Mouse (Mus musculus) G1E (cell line): ENCODE results near the gene Ctcf. TPM values are rescaled to one million over a fixed set of nuclear protein-coding genes. Genes with fewer than 3 reads are reported as not detected.

Experiments
- ATAC-seq: 2 replicates; pipeline ENCODE4 v1.8.0; 2016; ENCODE audit warnings: mild to moderate bottlenecking; ENCODE audit not compliant: insufficient number of reproducible peaks, poor library complexity, low FRiP score, severe bottlenecking; ENCODE audit errors: extremely low read depth
- DNase-seq: peaks from one replicate; pipeline ENCODE4 v3.0.0; 2012; ENCODE audit warnings: low spot score
- H3K27me3 ChIP-seq: 2 replicates; pipeline ENCODE4 v1.6.1; 2012; ENCODE audit warnings: mild to moderate bottlenecking, low read length, inconsistent platforms; ENCODE audit not compliant: insufficient read depth
- H3K36me3 ChIP-seq: replicated peaks from 2 replicates; pipeline ENCODE3; 2012; ENCODE audit warnings: mild to moderate bottlenecking, inconsistent platforms
- H3K4me1 ChIP-seq: 2 replicates; pipeline ENCODE4 v1.6.1; 2012; ENCODE audit warnings: low read depth, low read length, inconsistent platforms, mixed read lengths; ENCODE audit not compliant: insufficient read depth
- H3K4me3 ChIP-seq: 2 replicates; pipeline ENCODE4 v1.5.1; 2012; ENCODE audit warnings: low read depth, mild to moderate bottlenecking, inconsistent platforms, low read length, moderate library complexity, mixed read lengths
- H3K9me3 ChIP-seq: replicated peaks from 2 replicates; pipeline ENCODE4 v1.6.1; 2012; ENCODE audit warnings: inconsistent platforms
- CTCF ChIP-seq: IDR thresholded peaks from 2 replicates; pipeline ENCODE4 v1.5.1; 2012; ENCODE audit warnings: low read depth, low read length, inconsistent platforms, mixed read lengths
- GATA1 ChIP-seq: IDR thresholded peaks from 2 replicates; pipeline ENCODE4 v1.6.1; 2012; ENCODE audit warnings: borderline replicate concordance, low read length, inconsistent platforms, mixed read lengths
- GATA2 ChIP-seq: IDR thresholded peaks from 2 replicates; pipeline ENCODE4 v1.6.1; 2012; ENCODE audit warnings: low read depth, low read length, inconsistent platforms, borderline replicate concordance
- POLR2AphosphoS5 ChIP-seq: IDR thresholded peaks from 2 replicates; pipeline ENCODE4 v1.6.1; 2012; ENCODE audit warnings: low read depth, low read length, inconsistent platforms; ENCODE audit not compliant: insufficient replicate concordance
- TAL1 ChIP-seq: conservative IDR thresholded peaks from 2 replicates; pipeline ENCODE4 v1.6.1; 2012; ENCODE audit warnings: low read depth, low read length, inconsistent platforms, mixed read lengths
- polyA plus RNA-seq: library from polyadenylated mRNA; stranded (reverse); fragments of >175 nt; gene quantifications from 2 replicates; pipeline ENCODE4 v1.2.3, GENCODE M21; 2012
- total RNA-seq, 2 experiments: library from RNA; stranded (forward) in 1 of 2; stranded (reverse) in 1 of 2; fragments of 200-1000 nt in 1 of 2; fragments of >200 nt in 1 of 2; fragmentation: Nextera tagmentation in 1 of 2; gene quantifications; 2 replicates each; pipeline ENCODE4 v1.2.3; 2014 to 2017

The Ctcf gene
- total RNA-seq (2014; fragmentation: Nextera tagmentation) (97.8 and 133 TPM in 2 replicates), total RNA-seq (2017) (62.3 and 78.9 TPM in 2 replicates), polyA plus RNA-seq (155 and 190 TPM in 2 replicates)

GRCm38 (mm10) chr8:105636018-105636962, at the start of gene Ctcf:
Gene Ctcf, plus strand, starts transcription at chr8:105636568.
- DNase-seq: peak; percentile 92
- peaks cover 47% of the 10 kb centered on the region for H3K4me1 ChIP-seq
- H3K27me3 ChIP-seq: no peaks in the 10 kb centered on the region
- H3K9me3 ChIP-seq: no peaks in the 10 kb centered on the region
- peaks cover 33% of the 10 kb centered on the region for H3K36me3 ChIP-seq
- TF ChIP-seq POLR2AphosphoS5: no peak
- no peak for TF ChIP-seq GATA1
- peak; percentile 4; the same call in 1 of the 2 replicates for TF ChIP-seq CTCF
- ATAC-seq: peak; percentile 54
- peak within 1 kb of the TSS; percentile 90 for H3K4me3 ChIP-seq

GRCm38 (mm10) chr8:105592431-105592830, 43.9 kb upstream of the Ctcf start:
- Histone ChIP-seq H3K36me3 (no peaks in the 10 kb centered on the region), H3K4me3 (no peak overlapping the region), H3K27me3 (peaks cover 34% of the 10 kb centered on the region), H3K9me3 (no peaks in the 10 kb centered on the region), H3K4me1 (peaks cover 27% of the 10 kb centered on the region)
- ATAC-seq: no peak
- TF ChIP-seq TAL1 (no peak), CTCF (no peak), GATA2 (no peak), GATA1 (no peak), POLR2AphosphoS5 (no peak)
- no peak for DNase-seq

- TF ChIP-seq CTCF (no peak), TAL1 (no peak), POLR2AphosphoS5 (no peak), GATA1 (no peak), GATA2 (no peak)
- no peak for ATAC-seq
- peaks cover 34% of the 10 kb centered on the region for H3K4me1 ChIP-seq
- no peaks in the 10 kb centered on the region for H3K36me3 ChIP-seq
- H3K4me3 ChIP-seq: no peak overlapping the region
- H3K9me3 ChIP-seq: no peaks in the 10 kb centered on the region
- H3K27me3 ChIP-seq: peaks cover 26% of the 10 kb centered on the region
- DNase-seq: no peak
Measured at GRCm38 (mm10) chr8:105593859-105594258, 42.5 kb upstream of the Ctcf start.

GRCm38 (mm10) chr8:105594451-105595242, 41.7 kb upstream of the Ctcf start:
- no peak for DNase-seq

GRCm38 (mm10) chr8:105596362-105597034, 39.9 kb upstream of the Ctcf start:
- Histone ChIP-seq H3K36me3 (no peaks in the 10 kb centered on the region), H3K4me1 (peaks cover 40% of the 10 kb centered on the region), H3K9me3 (no peaks in the 10 kb centered on the region), H3K27me3 (peaks cover 16% of the 10 kb centered on the region), H3K4me3 (peak overlapping the region; percentile 66)
- TF ChIP-seq CTCF: peak; percentile 70
- TF ChIP-seq POLR2AphosphoS5: no peak
- ATAC-seq: peak; percentile 82
- peak; percentile 71 for DNase-seq

More at GRCm38 (mm10) chr8:105594451-105595242, 41.7 kb upstream of the Ctcf start:
- Histone ChIP-seq H3K27me3 (peaks cover 18% of the 10 kb centered on the region), H3K36me3 (no peaks in the 10 kb centered on the region), H3K9me3 (no peaks in the 10 kb centered on the region), H3K4me3 (no peak overlapping the region), H3K4me1 (peaks cover 38% of the 10 kb centered on the region)
- ATAC-seq: no peak
- TF ChIP-seq GATA2: no peak
- TF ChIP-seq TAL1: no peak

GRCm38 (mm10) chr8:105598777-105599176, 37.6 kb upstream of the Ctcf start:
- H3K4me3 ChIP-seq: no peak overlapping the region
- no peak for ATAC-seq
- peaks cover 59% of the 10 kb centered on the region for H3K4me1 ChIP-seq
- H3K27me3 ChIP-seq: peaks cover 11% of the 10 kb centered on the region
- TF ChIP-seq GATA2 (no peak), CTCF (no peak), GATA1 (no peak), POLR2AphosphoS5 (no peak), TAL1 (no peak)
- DNase-seq: no peak
- no peaks in the 10 kb centered on the region for H3K9me3 ChIP-seq
- H3K36me3 ChIP-seq: no peaks in the 10 kb centered on the region
